Mouse (Mus musculus) thymus, adult 2 months (tissue): Measurements from ENCODE around the gene Ppm1l.

Experiments
- CTCF ChIP-seq: fragments of 200-500 bp; IDR thresholded peaks from 2 replicates; pipeline ENCODE4 v1.5.1; 2012; ENCODE audit warnings: mild to moderate bottlenecking, control low read depth, low read length, moderate library complexity, borderline replicate concordance; ENCODE audit not compliant: control insufficient read depth, poor library complexity, insufficient read depth; ENCODE audit errors: extremely low read depth
- POLR2A ChIP-seq: fragments of 200-500 bp; IDR thresholded peaks from 2 replicates; pipeline ENCODE4 v1.6.1; 2012; ENCODE audit warnings: mild to moderate bottlenecking, low read length, control low read depth, moderate library complexity; ENCODE audit not compliant: control insufficient read depth, poor library complexity, insufficient read depth; ENCODE audit errors: extremely low read depth

GRCm38 (mm10) chr3:69395084-69395483 lies 78.4 kb downstream of the Ppm1l start:
- TF ChIP-seq CTCF (no peak), POLR2A (no peak)
